Mouse (Mus musculus) urinary bladder, postnatal 25 days (tissue): ENCODE data around the gene Itpkc.

Experiments
- DNase-seq: peaks from one replicate; pipeline ENCODE4 v3.0.0; 2022; ENCODE audit warnings: low spot score

Itpkc gene

GRCm38 (mm10) chr7:27164112-27164947 lies 64.1 kb downstream of the Itpkc start:
- DNase-seq, result no peak

GRCm38 (mm10) chr7:27163450-27163805 lies 65.0 kb downstream of the Itpkc start:
- DNase-seq, result no peak

GRCm38 (mm10) chr7:27162780-27163449 lies 65.5 kb downstream of the Itpkc start:
- no peak for DNase-seq

DNA sequence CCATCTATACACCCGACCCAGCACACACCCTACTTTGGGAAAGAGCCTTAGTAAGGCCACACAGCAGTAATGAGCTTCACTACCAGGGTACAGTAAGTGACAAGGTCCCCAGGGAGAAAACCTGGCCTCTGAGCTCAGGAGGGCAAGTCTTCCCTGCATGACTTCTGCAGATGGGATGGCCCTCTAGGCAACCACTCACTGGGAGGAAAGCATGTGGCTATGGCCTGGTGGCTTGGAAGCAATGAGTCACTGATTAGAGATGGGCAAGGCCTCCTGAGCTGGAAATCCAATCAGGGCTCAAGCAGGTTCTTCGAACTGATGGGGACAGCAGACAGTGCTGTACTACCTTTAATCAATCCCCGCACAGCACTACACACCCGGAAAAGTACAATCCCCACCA lies 66.7 kb downstream of the Itpkc start:
- no peak for DNase-seq

- no peak for DNase-seq
These were observed 67.5 kb downstream of the Itpkc start for GRCm38 (mm10) chr7:27160921-27161320.

GRCm38 (mm10) chr7:27159882-27160281 lies 68.6 kb downstream of the Itpkc start:
- DNase-seq, result peak; percentile 78

GRCm38 (mm10) chr7:27159256-27159655 lies 69.2 kb downstream of the Itpkc start:
- no peak for DNase-seq

DNA sequence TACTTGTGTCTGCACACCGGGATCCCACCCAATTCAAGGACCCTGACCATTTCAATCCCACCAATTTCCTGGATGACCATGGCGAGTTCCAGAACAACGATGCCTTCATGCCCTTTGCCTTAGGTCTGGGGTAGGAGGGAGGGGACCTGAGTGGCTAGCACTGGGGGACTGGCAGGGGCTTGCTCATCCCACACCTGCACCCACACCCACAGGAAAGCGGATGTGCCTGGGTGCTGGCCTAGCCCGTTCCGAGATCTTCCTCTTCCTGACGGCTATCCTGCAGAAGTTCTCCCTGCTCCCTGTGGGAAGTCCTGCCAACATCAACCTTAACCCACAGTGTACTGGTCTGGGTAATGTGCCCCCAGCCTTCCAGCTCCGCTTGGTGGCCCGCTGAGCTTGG lies 70.3 kb downstream of the Itpkc start:
- DNase-seq, result no peak
